Mouse (Mus musculus) adrenal gland, adult 2 months (tissue): Measurements from ENCODE around the gene Abcg4. TPM values are rescaled to one million over a fixed set of nuclear protein-coding genes. Genes with fewer than 3 reads are reported as not detected.
"Not testable (repeated sequence)": the region's sequence is repeated elsewhere in the genome, so short reads cannot be mapped to it uniquely, and the experiment has no call there.

Experiments used
- DNase-seq: peaks from one replicate; pipeline ENCODE4 v3.0.0; 2021
- long read RNA-seq: library from polyadenylated mRNA; stranded (forward); transcript quantifications from one replicate; pipeline ENCODE4 v2.0.0, GENCODE M21; 2021
- polyA plus RNA-seq: library from polyadenylated mRNA; depleted of rRNA; stranded (reverse); fragments of >200 nt; gene quantifications from 2 replicates; pipeline ENCODE4 v1.2.3, GENCODE M21; 2012; rRNA removed
- total RNA-seq, 2 experiments: library from RNA; stranded (reverse); gene quantifications; 2 replicates each; pipeline ENCODE4 v1.2.3; 2021

The Abcg4 gene
- total RNA-seq (10 to 100 TPM; 27.1 to 41.4 TPM), polyA plus RNA-seq (84.3 and 86.8 TPM in 2 replicates)
- long read RNA-seq, transcript Abcg4-208 (15 exons, 3,999 nt), result major isoform, 18 of 30 reads
- long read RNA-seq, partial matches to known transcripts, result 6 of 30 reads
- long read RNA-seq, other reads (novel, unspliced or antisense), result 4 of 30 reads

DNA sequence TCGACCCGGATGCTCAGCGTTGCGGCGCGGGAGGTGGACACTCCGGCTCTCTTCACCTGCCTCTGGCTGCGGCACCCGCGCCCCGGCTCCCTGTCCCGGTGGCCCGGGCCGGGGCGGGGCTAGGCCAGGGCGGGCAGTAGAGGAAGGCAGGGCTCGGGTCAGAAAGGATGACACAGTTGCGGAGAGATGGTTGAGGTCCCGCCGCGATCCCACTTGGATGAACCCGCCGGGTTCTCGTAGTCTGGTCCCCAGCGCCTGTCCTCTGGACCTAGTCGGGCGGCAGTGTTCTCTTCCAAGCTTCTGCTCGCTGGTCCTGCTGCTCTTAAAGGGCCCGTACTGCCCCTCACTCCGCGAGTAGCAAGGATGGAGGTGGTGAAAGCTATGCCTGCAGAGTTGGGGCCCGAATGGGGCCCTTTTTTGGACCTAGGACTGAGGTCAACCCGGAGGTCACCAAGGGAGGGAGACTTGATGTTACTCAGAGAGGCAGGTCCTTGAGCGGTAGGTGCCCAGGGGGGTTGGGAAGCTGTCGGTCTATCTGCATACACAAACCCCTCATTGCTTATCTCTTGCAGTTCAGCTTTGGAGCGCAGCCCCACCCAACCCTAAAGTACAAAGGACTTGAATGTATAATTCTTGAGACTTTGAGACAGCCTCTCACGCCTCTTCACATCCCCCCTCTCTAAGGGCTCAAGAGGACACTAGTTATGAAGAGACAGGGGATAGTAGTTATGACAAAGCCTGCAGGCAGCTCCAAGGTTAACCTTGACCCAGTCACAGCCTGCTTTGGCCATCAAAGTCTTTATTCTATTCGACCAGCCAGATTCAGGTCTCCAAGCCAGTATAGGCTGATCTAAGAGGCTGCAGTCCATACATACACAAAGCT, at the start of gene Abcg4:
Gene Abcg4, minus strand, starts transcription at position 540 of the 883 bp plus-strand sequence.
- peak; percentile 78 for DNase-seq

GRCm38 (mm10) chr9:44337436-44338169, 49.2 kb upstream of the Abcg4 start:
- no peak for DNase-seq

- no peak for DNase-seq
Observed at GRCm38 (mm10) chr9:44336964-44337363, 48.5 kb upstream of the Abcg4 start.

- DNase-seq, result not testable (repeated sequence)
Observed at GRCm38 (mm10) chr9:44336513-44336912, 48.1 kb upstream of the Abcg4 start.

DNA sequence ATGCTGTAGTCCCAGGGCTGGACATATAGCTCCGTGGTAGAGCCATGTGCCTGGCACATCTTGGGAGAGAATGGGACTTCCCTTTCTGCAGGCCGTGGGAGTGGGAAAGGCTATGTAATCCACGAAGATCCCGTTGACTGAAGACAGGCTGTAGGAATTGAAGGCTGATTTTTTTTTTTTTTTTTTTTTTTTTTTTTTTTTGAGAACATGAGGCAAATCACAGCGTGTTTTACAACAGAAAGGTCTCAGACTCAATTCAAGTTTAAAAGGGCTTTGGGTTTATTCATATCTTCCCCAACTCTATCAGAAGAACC, 47.6 kb upstream of the Abcg4 start:
- DNase-seq, result no peak

DNA sequence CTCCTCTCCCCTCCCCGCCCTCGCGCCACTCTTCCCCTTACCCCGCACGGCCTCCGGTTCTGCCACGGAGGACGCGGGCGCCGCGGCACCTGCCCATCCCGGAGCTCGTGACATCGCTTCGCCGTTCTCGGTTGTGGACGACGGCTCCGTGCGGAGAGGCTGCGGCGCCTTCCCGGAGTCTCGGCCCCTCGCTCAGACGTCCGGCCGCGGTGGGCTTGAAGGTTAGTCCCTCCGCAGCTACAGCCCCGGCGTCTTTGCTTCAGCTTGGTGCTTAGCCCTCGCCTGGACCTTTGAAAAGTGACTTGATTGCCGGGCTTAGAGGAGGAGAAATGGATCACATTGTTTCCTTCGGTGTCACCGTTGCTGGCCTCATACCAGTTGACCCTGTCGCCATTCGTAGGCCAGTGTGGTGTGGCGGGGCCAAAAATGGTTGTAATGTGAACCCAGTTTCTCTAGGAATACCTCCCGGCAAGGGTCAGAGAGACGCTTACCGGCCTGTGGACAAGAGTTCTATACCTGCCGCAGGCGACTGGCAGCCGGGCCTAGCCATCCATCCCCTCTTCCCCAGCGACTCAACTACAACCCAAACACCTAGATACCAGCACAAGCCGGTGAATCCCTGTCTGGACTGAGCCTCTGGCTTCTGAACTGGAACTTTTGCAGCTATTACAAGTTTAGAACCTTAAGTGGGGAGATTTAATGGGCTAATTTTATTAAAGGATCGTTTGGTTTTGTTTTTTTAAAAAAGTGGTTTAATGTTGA, 47.1 kb upstream of the Abcg4 start:
- DNase-seq, result peak; percentile 66

DNA sequence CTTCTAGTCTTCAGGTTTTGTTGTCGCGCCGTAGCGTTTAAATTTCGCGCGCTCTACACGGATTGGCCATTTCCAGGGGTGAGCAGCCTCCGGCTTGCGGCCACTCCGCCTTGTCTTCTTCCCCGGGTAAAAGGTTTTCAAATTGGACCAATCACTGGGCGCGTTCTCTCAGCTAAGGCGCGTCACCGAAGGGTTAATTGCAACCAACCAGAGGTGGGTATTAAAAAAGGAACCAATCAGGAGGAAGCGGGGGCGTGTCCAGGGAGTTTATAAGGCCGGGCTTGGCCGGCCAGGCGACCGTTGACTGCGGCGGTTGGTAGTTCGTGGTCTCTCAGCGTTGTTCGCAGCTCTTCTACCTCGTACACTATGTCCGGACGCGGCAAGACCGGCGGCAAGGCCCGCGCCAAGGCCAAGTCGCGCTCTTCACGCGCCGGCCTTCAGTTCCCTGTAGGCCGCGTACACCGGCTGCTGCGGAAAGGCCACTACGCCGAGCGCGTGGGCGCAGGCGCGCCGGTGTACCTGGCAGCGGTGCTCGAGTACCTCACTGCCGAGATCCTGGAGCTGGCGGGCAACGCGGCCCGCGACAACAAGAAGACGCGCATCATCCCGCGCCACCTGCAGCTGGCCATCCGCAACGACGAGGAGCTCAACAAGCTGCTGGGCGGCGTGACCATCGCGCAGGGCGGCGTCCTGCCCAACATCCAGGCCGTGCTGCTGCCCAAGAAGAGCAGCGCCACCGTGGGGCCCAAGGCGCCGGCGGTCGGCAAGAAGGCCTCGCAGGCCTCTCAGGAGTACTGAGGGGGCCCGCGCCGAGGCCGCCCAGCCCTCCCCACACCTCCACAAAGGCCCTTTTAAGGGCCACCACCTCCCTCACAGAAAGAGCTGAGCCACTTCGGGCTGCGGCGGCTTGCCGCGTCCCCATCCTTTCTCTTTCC, 46.2 kb upstream of the Abcg4 start, which contains the start of gene H2afx:
Gene H2afx, plus strand, starts transcription at position 299 of the 935 bp plus-strand sequence.
- peak; percentile 99 for DNase-seq

- no peak for DNase-seq
Observed at GRCm38 (mm10) chr9:44332918-44333638, 44.7 kb upstream of the Abcg4 start.

- no peak for DNase-seq
Observed at GRCm38 (mm10) chr9:44330736-44331135, 42.3 kb upstream of the Abcg4 start.

GRCm38 (mm10) chr9:44327926-44328325, 39.5 kb upstream of the Abcg4 start:
- DNase-seq, result no peak

GRCm38 (mm10) chr9:44327064-44327711, 38.8 kb upstream of the Abcg4 start:
- peak; percentile 44 for DNase-seq

DNA sequence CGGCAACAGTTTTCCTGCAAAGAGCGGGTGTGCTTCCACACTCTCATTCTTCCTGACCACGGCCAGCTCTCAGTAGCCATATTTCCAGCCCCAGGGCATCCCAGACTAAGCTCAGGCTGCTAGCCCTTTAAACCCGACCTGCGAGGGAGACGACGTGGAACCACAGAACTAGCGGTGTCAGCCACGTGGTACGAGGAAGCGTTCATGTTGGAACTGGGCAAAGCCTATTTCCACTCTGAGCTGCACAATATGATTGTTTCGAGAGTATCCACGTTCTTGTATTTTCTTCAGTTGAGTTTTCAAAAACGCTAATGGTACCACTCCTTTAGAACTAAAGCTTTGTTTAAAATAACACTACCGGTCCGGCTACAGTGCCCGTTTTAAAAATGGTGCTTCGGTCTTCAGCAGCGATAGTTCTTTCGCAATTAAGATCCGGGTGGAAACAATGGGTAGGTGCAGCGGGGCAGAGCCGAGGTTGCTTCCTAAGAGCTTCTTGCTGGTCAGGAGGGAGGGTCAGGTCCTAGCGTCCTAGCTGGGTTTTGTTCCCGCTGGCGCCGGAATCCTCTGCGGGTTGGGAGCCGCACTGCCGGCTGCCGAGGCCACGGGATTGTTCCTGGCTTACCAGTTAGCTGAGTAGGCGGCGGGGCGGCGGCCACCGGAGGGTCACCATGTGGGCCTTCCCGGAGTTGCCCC, 38.1 kb upstream of the Abcg4 start:
- DNase-seq, result peak; percentile 90

- no peak for DNase-seq
Observed at GRCm38 (mm10) chr9:44325768-44326370, 37.5 kb upstream of the Abcg4 start, which contains the start of gene Dpagt1. Gene Dpagt1, plus strand, starts transcription at chr9:44326019.

GRCm38 (mm10) chr9:44325032-44325767, 36.8 kb upstream of the Abcg4 start:
- not testable (repeated sequence) for DNase-seq

- DNase-seq, result peak; percentile 69
Observed at GRCm38 (mm10) chr9:44324147-44324546, 35.7 kb upstream of the Abcg4 start.

DNA sequence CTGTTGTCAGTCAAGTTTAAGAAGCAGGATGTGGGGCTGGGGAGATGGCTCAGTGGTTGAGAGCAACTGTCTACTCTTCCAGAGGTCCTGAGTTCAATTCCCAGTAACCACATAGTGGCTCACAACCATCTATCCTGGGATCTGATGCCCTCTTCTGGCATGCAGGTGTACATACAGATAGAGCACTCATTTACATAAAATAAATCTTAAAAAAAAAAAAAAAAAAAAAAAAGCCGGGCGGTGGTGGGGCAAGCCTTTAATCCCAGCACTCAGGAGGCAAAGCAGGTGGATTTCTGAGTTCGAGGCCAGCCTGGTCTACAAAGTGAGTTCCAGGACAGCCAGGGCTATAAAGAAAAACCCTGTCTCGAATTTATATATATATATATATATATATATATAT, 35.2 kb upstream of the Abcg4 start:
- not testable (repeated sequence) for DNase-seq

DNA sequence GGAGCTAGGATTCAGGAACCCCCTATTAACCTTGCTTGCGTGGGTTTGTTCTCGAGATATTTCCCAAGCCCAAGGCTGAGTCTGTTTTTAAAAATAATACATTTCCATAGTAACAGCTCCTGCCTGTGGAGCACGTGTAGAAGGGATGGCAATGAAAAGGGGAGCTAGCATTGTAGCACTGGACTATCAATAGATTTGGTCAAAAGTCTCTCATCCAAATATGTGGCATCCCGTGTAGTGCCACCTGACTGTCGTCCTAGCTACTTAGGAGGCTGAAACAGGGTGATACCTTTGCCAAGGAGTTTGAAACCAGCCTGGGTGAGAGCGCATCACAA, 32.4 kb upstream of the Abcg4 start:
- DNase-seq, result no peak
